In genomic region chr11:97066656-97067360, GRCm38 (mm10) we compare ENCODE assay signal across 17 mouse cellular contexts. TPM values are rescaled to one million over a fixed set of nuclear protein-coding genes. Genes with fewer than 3 reads are reported as not detected.
DNase-seq lines count a peak whose midpoint lies in the region; ATAC-seq and TF ChIP-seq lines count a peak whose summit lies in the region.
"Had no signal": no experiment of that assay in that cellular context is flagged by ENCODE, and none has a peak within 500 bp of the region (broad histone marks: within the 10 kb centered on the region; RNA-seq: fewer than 3 reads in every experiment).

No protein-coding gene starts in this region.

- H3K27me3 ChIP-seq in hindbrain, embryonic 11.5 days (ENCODE audit: control insufficient read depth, insufficient read depth, low read length) = no peaks in the 10 kb centered on the region
- no peaks in the 10 kb centered on the region for H3K27me3 ChIP-seq in hindbrain, embryonic 13.5 days
- H3K27me3 ChIP-seq in midbrain, embryonic 14.5 days (ENCODE audit: control insufficient read depth, insufficient read depth, low read length) = no peaks in the 10 kb centered on the region
- H3K27me3 ChIP-seq in midbrain, embryonic 11.5 days (ENCODE audit: control insufficient read depth, insufficient read depth, low read length) = no peaks in the 10 kb centered on the region
- H3K27me3 ChIP-seq in stomach, postnatal 0 days (ENCODE audit: control insufficient read depth, insufficient read depth, low read length) = no peaks in the 10 kb centered on the region
- H3K27me3 ChIP-seq in forebrain, postnatal 0 days (ENCODE audit: insufficient read depth, low read length) = no peaks in the 10 kb centered on the region
- H3K27me3 ChIP-seq in forebrain, embryonic 13.5 days = no peaks in the 10 kb centered on the region
- H3K27me3 ChIP-seq: liver, embryonic 12.5 days; megakaryocyte, embryonic 14.5 days had no signal

- H3K9ac ChIP-seq in hindbrain, embryonic 11.5 days (ENCODE audit: low read depth, low read length) = no peak overlapping the region
- H3K9ac ChIP-seq in hindbrain, embryonic 13.5 days = no peak overlapping the region
- H3K9ac ChIP-seq in midbrain, embryonic 14.5 days (replicated peaks; ENCODE audit: low read length) = no peak overlapping the region
- no peak overlapping the region for H3K9ac ChIP-seq in midbrain, embryonic 11.5 days (ENCODE audit: low read length)
- no peak overlapping the region for H3K9ac ChIP-seq in stomach, postnatal 0 days (ENCODE audit: low read length)
- H3K9ac ChIP-seq in forebrain, postnatal 0 days = no peak overlapping the region
- H3K9ac ChIP-seq in forebrain, embryonic 13.5 days = no peak overlapping the region
- H3K9ac ChIP-seq: liver, embryonic 12.5 days had no signal

- no peaks in the 10 kb centered on the region for H3K9me3 ChIP-seq in hindbrain, embryonic 11.5 days (ENCODE audit: control insufficient read depth, low read length)
- no peaks in the 10 kb centered on the region for H3K9me3 ChIP-seq in hindbrain, embryonic 13.5 days
- H3K9me3 ChIP-seq in midbrain, embryonic 14.5 days (ENCODE audit: control insufficient read depth, low read length) = no peaks in the 10 kb centered on the region
- H3K9me3 ChIP-seq in midbrain, embryonic 11.5 days (ENCODE audit: control insufficient read depth, low read length) = no peaks in the 10 kb centered on the region
- H3K9me3 ChIP-seq in stomach, postnatal 0 days (ENCODE audit: control insufficient read depth, low read length) = no peaks in the 10 kb centered on the region
- no peaks in the 10 kb centered on the region for H3K9me3 ChIP-seq in forebrain, postnatal 0 days (ENCODE audit: low read length)
- H3K9me3 ChIP-seq in forebrain, embryonic 13.5 days (replicated peaks) = no peaks in the 10 kb centered on the region
- H3K9me3 ChIP-seq: liver, embryonic 12.5 days; megakaryocyte, embryonic 14.5 days had no signal

- H3K36me3 ChIP-seq in hindbrain, embryonic 11.5 days (ENCODE audit: control insufficient read depth, insufficient read depth, low read length) = no peaks in the 10 kb centered on the region
- H3K36me3 ChIP-seq in hindbrain, embryonic 13.5 days = peaks cover 43% of the 10 kb centered on the region
- peaks cover 18% of the 10 kb centered on the region for H3K36me3 ChIP-seq in midbrain, embryonic 14.5 days (ENCODE audit: control insufficient read depth, insufficient read depth, low read length)
- H3K36me3 ChIP-seq in midbrain, embryonic 11.5 days (ENCODE audit: control insufficient read depth, insufficient read depth, low read length) = no peaks in the 10 kb centered on the region; the same call in 1 of the 2 replicates
- peaks cover 5% of the 10 kb centered on the region; the same call in 1 of the 2 replicates for H3K36me3 ChIP-seq in stomach, postnatal 0 days (ENCODE audit: control insufficient read depth, insufficient read depth, low read length)
- peaks cover 16% of the 10 kb centered on the region for H3K36me3 ChIP-seq in forebrain, postnatal 0 days (ENCODE audit: insufficient read depth)
- peaks cover 17% of the 10 kb centered on the region for H3K36me3 ChIP-seq in forebrain, embryonic 13.5 days (ENCODE audit: poor library complexity, severe bottlenecking)

- H3K27ac ChIP-seq in hindbrain, embryonic 11.5 days (ENCODE audit: low read depth, low read length) = no peak overlapping the region
- H3K27ac ChIP-seq in hindbrain, embryonic 13.5 days = no peak overlapping the region
- no peak overlapping the region for H3K27ac ChIP-seq in midbrain, embryonic 14.5 days (replicated peaks; ENCODE audit: low read depth, low read length)
- H3K27ac ChIP-seq in midbrain, embryonic 11.5 days (ENCODE audit: low read depth, low read length) = no peak overlapping the region
- no peak overlapping the region for H3K27ac ChIP-seq in stomach, postnatal 0 days (replicated peaks)
- no peak overlapping the region for H3K27ac ChIP-seq in forebrain, postnatal 0 days (ENCODE audit: low read depth, low read length)
- no peak overlapping the region for H3K27ac ChIP-seq in forebrain, embryonic 13.5 days
- H3K27ac ChIP-seq: kidney, postnatal 0 days; liver, embryonic 12.5 days had no signal

- H3K4me1 ChIP-seq in hindbrain, embryonic 11.5 days (replicated peaks; ENCODE audit: control insufficient read depth, insufficient read depth, low read length) = no peaks in the 10 kb centered on the region
- no peaks in the 10 kb centered on the region for H3K4me1 ChIP-seq in hindbrain, embryonic 13.5 days (replicated peaks)
- no peaks in the 10 kb centered on the region for H3K4me1 ChIP-seq in midbrain, embryonic 14.5 days (ENCODE audit: control insufficient read depth, insufficient read depth, low read length)
- H3K4me1 ChIP-seq in midbrain, embryonic 11.5 days (ENCODE audit: control insufficient read depth, insufficient read depth, low read length) = peaks cover 4% of the 10 kb centered on the region
- no peaks in the 10 kb centered on the region for H3K4me1 ChIP-seq in stomach, postnatal 0 days (replicated peaks; ENCODE audit: control insufficient read depth, insufficient read depth)
- no peaks in the 10 kb centered on the region for H3K4me1 ChIP-seq in forebrain, postnatal 0 days (ENCODE audit: insufficient read depth)
- H3K4me1 ChIP-seq in forebrain, embryonic 13.5 days = peaks cover 12% of the 10 kb centered on the region
- H3K4me1 ChIP-seq: liver, embryonic 12.5 days had no signal

- ATAC-seq in hindbrain, embryonic 11.5 days (ENCODE audit: low FRiP score) = no peak
- ATAC-seq in hindbrain, embryonic 13.5 days (ENCODE audit: low FRiP score) = no peak
- no peak for ATAC-seq in midbrain, embryonic 14.5 days (ENCODE audit: low FRiP score, low TSS enrichment)
- no peak for ATAC-seq in midbrain, embryonic 11.5 days (ENCODE audit: low FRiP score)
- peak; percentile 65 for ATAC-seq in stomach, postnatal 0 days (ENCODE audit: low FRiP score, low TSS enrichment)
- no peak for ATAC-seq in forebrain, postnatal 0 days
- no peak for ATAC-seq in forebrain, embryonic 13.5 days
- ATAC-seq: liver, embryonic 12.5 days had no signal

- no peak for TF ChIP-seq CTCF in stomach, postnatal 0 days (IDR thresholded peaks at IDR 0.05; ENCODE audit: low read depth)
- TF ChIP-seq CTCF in forebrain, postnatal 0 days (IDR thresholded peaks at IDR 0.05; ENCODE audit: low read depth) = no peak

- WGBS in hindbrain, embryonic 11.5 days = 45% methylated on average over 22 of the region's 22 CpGs
- 47% methylated on average over 22 of the region's 22 CpGs for WGBS in hindbrain, embryonic 13.5 days
- 47% methylated on average over 22 of the region's 22 CpGs for WGBS in midbrain, embryonic 14.5 days
- 47% methylated on average over 22 of the region's 22 CpGs for WGBS in midbrain, embryonic 11.5 days
- WGBS in stomach, postnatal 0 days = 53% methylated on average over 22 of the region's 22 CpGs
- 56% methylated on average over 22 of the region's 22 CpGs for WGBS in forebrain, postnatal 0 days
- 46% methylated on average over 22 of the region's 22 CpGs for WGBS in forebrain, embryonic 13.5 days

- no peak for TF ChIP-seq EP300 in stomach, postnatal 0 days (optimal IDR thresholded peaks at IDR 0.05)

- no peak overlapping the region for H3K4me3 ChIP-seq in hindbrain, embryonic 11.5 days (ENCODE audit: low read depth, low read length)
- no peak overlapping the region for H3K4me3 ChIP-seq in hindbrain, embryonic 13.5 days
- no peak overlapping the region for H3K4me3 ChIP-seq in midbrain, embryonic 14.5 days (replicated peaks; ENCODE audit: low read depth, low read length)
- no peak overlapping the region for H3K4me3 ChIP-seq in midbrain, embryonic 11.5 days (ENCODE audit: low read depth, low read length)
- H3K4me3 ChIP-seq in stomach, postnatal 0 days (ENCODE audit: low read depth, low read length) = no peak overlapping the region
- no peak overlapping the region for H3K4me3 ChIP-seq in forebrain, postnatal 0 days (ENCODE audit: low read depth, low read length)
- H3K4me3 ChIP-seq in forebrain, embryonic 13.5 days = no peak overlapping the region
- H3K4me3 ChIP-seq: liver, embryonic 12.5 days; megakaryocyte, embryonic 14.5 days had no signal

- H3K4me2 ChIP-seq in hindbrain, embryonic 11.5 days (replicated peaks; ENCODE audit: low read depth, low read length) = no peak overlapping the region
- H3K4me2 ChIP-seq in hindbrain, embryonic 13.5 days = no peak overlapping the region
- H3K4me2 ChIP-seq in midbrain, embryonic 14.5 days (ENCODE audit: low read length) = no peak overlapping the region
- no peak overlapping the region for H3K4me2 ChIP-seq in midbrain, embryonic 11.5 days
- H3K4me2 ChIP-seq in stomach, postnatal 0 days (replicated peaks; ENCODE audit: low read depth) = no peak overlapping the region
- no peak overlapping the region for H3K4me2 ChIP-seq in forebrain, postnatal 0 days (ENCODE audit: low read depth)
- no peak overlapping the region for H3K4me2 ChIP-seq in forebrain, embryonic 13.5 days
- H3K4me2 ChIP-seq: liver, embryonic 12.5 days had no signal

- peak; percentile 26 for DNase-seq in hindbrain, embryonic 11.5 days (ENCODE audit: low spot score)
- DNase-seq in midbrain, embryonic 14.5 days = peak; percentile 30
- DNase-seq in midbrain, embryonic 11.5 days (ENCODE audit: low spot score, missing footprints) = no peak
- peak; percentile 17 for DNase-seq in embryo, embryonic 11 days
- peak; percentile 72 for DNase-seq in stomach, postnatal 0 days (ENCODE audit: low spot score)
- DNase-seq in forebrain, postnatal 0 days = no peak
- DNase-seq: cerebellum, adult 11-12 months; right cerebral cortex, postnatal 4 days; thymus, postnatal 25 days had no signal

RNA-seq across cellular contexts. Expression of gene Osbpl7, which starts 16.4 kb away (rescaled TPM):
- polyA plus RNA-seq in hindbrain, embryonic 11.5 days (2014; fragmentation: Nextera tagmentation; extraction: Ambion mirVana) = 4.2 and 6.1 TPM in 2 replicates
- 9.6 and 10.7 TPM in 2 replicates for polyA plus RNA-seq in hindbrain, embryonic 13.5 days (2015; fragmentation: Nextera tagmentation; extraction: Ambion mirVana)
- polyA plus RNA-seq in midbrain, embryonic 14.5 days (2014; fragmentation: Nextera tagmentation; extraction: Ambion mirVana) = 7.8 and 8.9 TPM in 2 replicates
- polyA plus RNA-seq in midbrain, embryonic 11.5 days (2014; fragmentation: Nextera tagmentation; extraction: Ambion mirVana) = 4.2 and 4.8 TPM in 2 replicates
- 7.5 and 8.6 TPM in 2 replicates for polyA plus RNA-seq in stomach, postnatal 0 days (2015; fragmentation: Nextera tagmentation; extraction: Ambion mirVana)
- 10.9 and 13.1 TPM in 2 replicates for total RNA-seq in forebrain, postnatal 0 days (2014; rRNA removed)
- 7.4 and 8.3 TPM in 2 replicates for polyA plus RNA-seq in forebrain, postnatal 0 days (2015; fragmentation: Nextera tagmentation; extraction: Ambion mirVana)
- polyA plus RNA-seq in forebrain, embryonic 13.5 days (2015; fragmentation: Nextera tagmentation; extraction: Ambion mirVana) = 7.8 and 8.7 TPM in 2 replicates

RNA-seq across cellular contexts. Expression of gene Mrpl10, which starts 25.4 kb away (rescaled TPM):
- 79.4 and 80.3 TPM in 2 replicates for polyA plus RNA-seq in hindbrain, embryonic 11.5 days (2014; fragmentation: Nextera tagmentation; extraction: Ambion mirVana)
- 59.4 and 62.0 TPM in 2 replicates for polyA plus RNA-seq in hindbrain, embryonic 13.5 days (2015; fragmentation: Nextera tagmentation; extraction: Ambion mirVana)
- polyA plus RNA-seq in midbrain, embryonic 14.5 days (2014; fragmentation: Nextera tagmentation; extraction: Ambion mirVana) = 54.2 and 62.2 TPM in 2 replicates
- polyA plus RNA-seq in midbrain, embryonic 11.5 days (2014; fragmentation: Nextera tagmentation; extraction: Ambion mirVana) = 71.0 and 72.2 TPM in 2 replicates
- 56.3 and 60.8 TPM in 2 replicates for polyA plus RNA-seq in stomach, postnatal 0 days (2015; fragmentation: Nextera tagmentation; extraction: Ambion mirVana)
- total RNA-seq in forebrain, postnatal 0 days (2014; rRNA removed) = 41.6 and 55.5 TPM in 2 replicates
- polyA plus RNA-seq in forebrain, postnatal 0 days (2015; fragmentation: Nextera tagmentation; extraction: Ambion mirVana) = 47.0 and 62.0 TPM in 2 replicates
- polyA plus RNA-seq in forebrain, embryonic 13.5 days (2015; fragmentation: Nextera tagmentation; extraction: Ambion mirVana) = 59.3 and 60.7 TPM in 2 replicates

RNA-seq across cellular contexts. Expression of gene Lrrc46, which starts 25.6 kb away (rescaled TPM):
- polyA plus RNA-seq in hindbrain, embryonic 11.5 days (2014; fragmentation: Nextera tagmentation; extraction: Ambion mirVana) = 5.3 and 7.0 TPM in 2 replicates
- polyA plus RNA-seq in hindbrain, embryonic 13.5 days (2015; fragmentation: Nextera tagmentation; extraction: Ambion mirVana) = 3.2 and 5.6 TPM in 2 replicates
- 2.3 and 3.0 TPM in 2 replicates for polyA plus RNA-seq in midbrain, embryonic 14.5 days (2014; fragmentation: Nextera tagmentation; extraction: Ambion mirVana)
- 2.7 TPM in 2 replicates for polyA plus RNA-seq in midbrain, embryonic 11.5 days (2014; fragmentation: Nextera tagmentation; extraction: Ambion mirVana)
- 0.36 and 0.45 TPM in 2 replicates for polyA plus RNA-seq in stomach, postnatal 0 days (2015; fragmentation: Nextera tagmentation; extraction: Ambion mirVana)
- 1.0 and 1.6 TPM in 2 replicates for total RNA-seq in forebrain, postnatal 0 days (2014; rRNA removed)
- 4.9 and 5.8 TPM in 2 replicates for polyA plus RNA-seq in forebrain, postnatal 0 days (2015; fragmentation: Nextera tagmentation; extraction: Ambion mirVana)
- polyA plus RNA-seq in forebrain, embryonic 13.5 days (2015; fragmentation: Nextera tagmentation; extraction: Ambion mirVana) = 3.0 and 3.6 TPM in 2 replicates

RNA-seq across cellular contexts. Expression of gene Scrn2, which starts 37.1 kb away (rescaled TPM):
- polyA plus RNA-seq in hindbrain, embryonic 11.5 days (2014; fragmentation: Nextera tagmentation; extraction: Ambion mirVana) = 19.4 and 21.7 TPM in 2 replicates
- 14.4 and 15.3 TPM in 2 replicates for polyA plus RNA-seq in hindbrain, embryonic 13.5 days (2015; fragmentation: Nextera tagmentation; extraction: Ambion mirVana)
- polyA plus RNA-seq in midbrain, embryonic 14.5 days (2014; fragmentation: Nextera tagmentation; extraction: Ambion mirVana) = 11.3 and 15.6 TPM in 2 replicates
- polyA plus RNA-seq in midbrain, embryonic 11.5 days (2014; fragmentation: Nextera tagmentation; extraction: Ambion mirVana) = 21.3 and 22.1 TPM in 2 replicates
- polyA plus RNA-seq in stomach, postnatal 0 days (2015; fragmentation: Nextera tagmentation; extraction: Ambion mirVana) = 11.8 and 12.5 TPM in 2 replicates
- 14.8 and 17.9 TPM in 2 replicates for total RNA-seq in forebrain, postnatal 0 days (2014; rRNA removed)
- polyA plus RNA-seq in forebrain, postnatal 0 days (2015; fragmentation: Nextera tagmentation; extraction: Ambion mirVana) = 10.2 and 11.3 TPM in 2 replicates
- polyA plus RNA-seq in forebrain, embryonic 13.5 days (2015; fragmentation: Nextera tagmentation; extraction: Ambion mirVana) = 22.8 and 23.0 TPM in 2 replicates

RNA-seq across cellular contexts. Expression of gene Tbx21, which starts 48.3 kb away (rescaled TPM):
- 0.11 and 0.23 TPM in 2 replicates for polyA plus RNA-seq in hindbrain, embryonic 11.5 days (2014; fragmentation: Nextera tagmentation; extraction: Ambion mirVana)
- 0.16 and 0.21 TPM in 2 replicates for polyA plus RNA-seq in hindbrain, embryonic 13.5 days (2015; fragmentation: Nextera tagmentation; extraction: Ambion mirVana)
- polyA plus RNA-seq in midbrain, embryonic 14.5 days (2014; fragmentation: Nextera tagmentation; extraction: Ambion mirVana) = 0.13 TPM in 1 of 2 replicates, not detected in the other
- 0.12 and 0.14 TPM in 2 replicates for polyA plus RNA-seq in midbrain, embryonic 11.5 days (2014; fragmentation: Nextera tagmentation; extraction: Ambion mirVana)
- 0.05 and 0.10 TPM in 2 replicates for polyA plus RNA-seq in stomach, postnatal 0 days (2015; fragmentation: Nextera tagmentation; extraction: Ambion mirVana)
- total RNA-seq in forebrain, postnatal 0 days (2014; rRNA removed) = 1.6 and 1.7 TPM in 2 replicates
- 2.2 and 2.9 TPM in 2 replicates for polyA plus RNA-seq in forebrain, postnatal 0 days (2015; fragmentation: Nextera tagmentation; extraction: Ambion mirVana)
- 0.27 and 0.31 TPM in 2 replicates for polyA plus RNA-seq in forebrain, embryonic 13.5 days (2015; fragmentation: Nextera tagmentation; extraction: Ambion mirVana)
- total RNA-seq: granulocyte monocyte progenitor cell, adult 5-6 weeks; left cerebral cortex, postnatal 10 days had no signal
- polyA plus RNA-seq: heart, postnatal 0 days; kidney, postnatal 0 days; liver, embryonic 12.5 days had no signal

Comparison
In these comparisons a context has a peak if more than half of its experiments do, and no peak if none do; other contexts are left out.
1. DNase-seq: peak in hindbrain, embryonic 11.5 days (single experiment), midbrain, embryonic 14.5 days (single experiment), embryo, embryonic 11 days (single experiment) and stomach, postnatal 0 days (single experiment); none in midbrain, embryonic 11.5 days (single experiment) and forebrain, postnatal 0 days (single experiment).